In genomic region chr7:19359299-19359891, GRCm38 (mm10) we compare ENCODE assay signal across 8 mouse cellular contexts. TPM values are rescaled to one million over a fixed set of nuclear protein-coding genes. Genes with fewer than 3 reads are reported as not detected.
A peak's percentile ranks its signal among the peaks of the same experiment; 100 is the strongest.
DNase-seq lines count a peak whose midpoint lies in the region; ATAC-seq lines count a peak whose summit lies in the region.

Gene Cd3eap, minus strand, starts transcription at chr7:19359483.
Gene Ppp1r13l, plus strand, starts transcription at chr7:19359749.

- H3K9ac ChIP-seq in embryonic facial prominence, embryonic 11.5 days (replicated peaks; ENCODE audit: low read length): peak within 1 kb of the TSS; percentile 61
- H3K9ac ChIP-seq in midbrain, embryonic 12.5 days (replicated peaks): peak within 1 kb of the TSS; percentile 68

- peaks cover 2% of the 10 kb centered on the region for H3K4me1 ChIP-seq in embryonic facial prominence, embryonic 11.5 days (ENCODE audit: control insufficient read depth, insufficient read depth, low read length)
- peaks cover 37% of the 10 kb centered on the region for H3K4me1 ChIP-seq in limb, embryonic 10.5 days
- peaks cover 39% of the 10 kb centered on the region for H3K4me1 ChIP-seq in midbrain, embryonic 12.5 days

- peak; percentile 57 for ATAC-seq in embryonic facial prominence, embryonic 11.5 days (replicated peaks; ENCODE audit: insufficient number of reproducible peaks, low FRiP score, low TSS enrichment, low read depth)
- ATAC-seq in midbrain, embryonic 12.5 days (ENCODE audit: low FRiP score, low read depth): peak; percentile 70

- no peak within 1 kb of the TSS; the same call in 1 of the 2 replicates for H3K27ac ChIP-seq in embryonic facial prominence, embryonic 11.5 days (replicated peaks; ENCODE audit: low read depth, low read length)
- peak within 1 kb of the TSS; percentile 90 for H3K27ac ChIP-seq in limb, embryonic 10.5 days
- peak within 1 kb of the TSS; percentile 52; the same call in 1 of the 2 replicates for H3K27ac ChIP-seq in midbrain, embryonic 12.5 days (replicated peaks)

- H3K36me3 ChIP-seq in embryonic facial prominence, embryonic 11.5 days (replicated peaks; ENCODE audit: control insufficient read depth, insufficient read depth, low read depth, low read length): no peaks in the 10 kb centered on the region; the same call in 1 of the 2 replicates
- peaks cover 37% of the 10 kb centered on the region for H3K36me3 ChIP-seq in limb, embryonic 10.5 days
- peaks cover 28% of the 10 kb centered on the region for H3K36me3 ChIP-seq in midbrain, embryonic 12.5 days

- no peaks in the 10 kb centered on the region for H3K27me3 ChIP-seq in embryonic facial prominence, embryonic 11.5 days (ENCODE audit: control insufficient read depth, insufficient read depth, low read length)
- peaks cover 25% of the 10 kb centered on the region for H3K27me3 ChIP-seq in limb, embryonic 10.5 days (ENCODE audit: low read depth, poor library complexity, severe bottlenecking)
- peaks cover 20% of the 10 kb centered on the region for H3K27me3 ChIP-seq in midbrain, embryonic 12.5 days

- peak within 1 kb of the TSS; percentile 68 for H3K4me3 ChIP-seq in embryonic facial prominence, embryonic 11.5 days (ENCODE audit: low read depth, low read length)
- H3K4me3 ChIP-seq in limb, embryonic 10.5 days: peak within 1 kb of the TSS; percentile 87
- peak within 1 kb of the TSS; percentile 77 for H3K4me3 ChIP-seq in midbrain, embryonic 12.5 days

- WGBS in embryonic facial prominence, embryonic 11.5 days: under 1% methylated on average over 31 of the region's 31 CpGs
- under 1% methylated on average over 31 of the region's 31 CpGs for WGBS in limb, embryonic 10.5 days
- under 1% methylated on average over 31 of the region's 31 CpGs for WGBS in midbrain, embryonic 12.5 days

- peak; percentile 84 for DNase-seq in 3T3-L1 (ENCODE audit: low read depth, low spot score)
- peak; percentile 87 for DNase-seq in adrenal gland, postnatal 25 days
- DNase-seq in embryonic facial prominence, embryonic 11.5 days (ENCODE audit: low spot score): peak; percentile 89
- peak; percentile 90 to 92 for DNase-seq in heart, adult 18-20 months
- DNase-seq in kidney, adult 18-20 months: peak; percentile 92
- DNase-seq in limb, embryonic 10.5 days (ENCODE audit: low spot score): peak; percentile 89
- peak; percentile 79 for DNase-seq in spleen, adult 12 weeks (ENCODE audit: low spot score)

- no peaks in the 10 kb centered on the region for H3K9me3 ChIP-seq in embryonic facial prominence, embryonic 11.5 days (replicated peaks; ENCODE audit: control insufficient read depth, low read length)
- H3K9me3 ChIP-seq in limb, embryonic 10.5 days (replicated peaks): no peaks in the 10 kb centered on the region
- no peaks in the 10 kb centered on the region for H3K9me3 ChIP-seq in midbrain, embryonic 12.5 days

- H3K4me2 ChIP-seq in embryonic facial prominence, embryonic 11.5 days (ENCODE audit: low read depth, low read length): peak within 1 kb of the TSS; percentile 95
- peak within 1 kb of the TSS; percentile 95 for H3K4me2 ChIP-seq in midbrain, embryonic 12.5 days (replicated peaks)

RNA-seq across cellular contexts. Expression of gene Cd3eap, which starts in this region (rescaled TPM):
- total RNA-seq in adrenal gland, postnatal 25 days (2021): 13.4 and 13.5 TPM in 2 replicates
- polyA plus RNA-seq in embryonic facial prominence, embryonic 11.5 days (2014; fragmentation: Nextera tagmentation; extraction: Ambion mirVana): 20.1 and 21.5 TPM in 2 replicates
- 1 to 10 TPM; 9.6 to 10.0 TPM for total RNA-seq in heart, adult 18-20 months (2021)
- 28.3 and 31.4 TPM in 2 replicates for polyA plus RNA-seq in limb, embryonic 10.5 days (2016; fragmentation: Nextera tagmentation; extraction: Ambion mirVana)
- 19.1 and 20.6 TPM in 2 replicates for polyA plus RNA-seq in midbrain, embryonic 12.5 days (2016; fragmentation: Nextera tagmentation; extraction: Ambion mirVana)

RNA-seq across cellular contexts. Expression of gene Ppp1r13l, which starts in this region (rescaled TPM):
- total RNA-seq in adrenal gland, postnatal 25 days (2021): 6.7 and 9.3 TPM in 2 replicates
- polyA plus RNA-seq in embryonic facial prominence, embryonic 11.5 days (2014; fragmentation: Nextera tagmentation; extraction: Ambion mirVana): 4.7 and 5.2 TPM in 2 replicates
- total RNA-seq in heart, adult 18-20 months (2021): 10 to 100 TPM; 38.2 to 42.9 TPM
- polyA plus RNA-seq in limb, embryonic 10.5 days (2016; fragmentation: Nextera tagmentation; extraction: Ambion mirVana): 6.5 and 7.0 TPM in 2 replicates
- 3.6 and 4.1 TPM in 2 replicates for polyA plus RNA-seq in midbrain, embryonic 12.5 days (2016; fragmentation: Nextera tagmentation; extraction: Ambion mirVana)
